Mouse (Mus musculus): Measurements from ENCODE around the gene Bri3.
A peak's percentile ranks its signal among the peaks of the same experiment; 100 is the strongest.

Gene Bri3

GRCm38 (mm10) chr5:144243901-144244487, at the start of gene Bri3:
Bri3 (plus strand) TSS chr5:144244437.
- no peak for DNase-seq

GRCm38 (mm10) chr5:144195567-144195966, 48.7 kb upstream of the Bri3 start:
- no peak for DNase-seq

- no peak for DNase-seq
These were observed 43.6 kb upstream of the Bri3 start for GRCm38 (mm10) chr5:144200616-144201015.

- no peak for DNase-seq
These were observed 41.8 kb upstream of the Bri3 start for GRCm38 (mm10) chr5:144202430-144202829.

GRCm38 (mm10) chr5:144203398-144203959, 40.8 kb upstream of the Bri3 start:
- no peak for DNase-seq

- DNase-seq = no peak
These were observed 39.9 kb upstream of the Bri3 start for GRCm38 (mm10) chr5:144204303-144204702.

- DNase-seq = peak; percentile 65
These were observed 39.3 kb upstream of the Bri3 start for GRCm38 (mm10) chr5:144204911-144205310.

- peak; percentile 71 for DNase-seq
These were observed 38.2 kb upstream of the Bri3 start for GRCm38 (mm10) chr5:144206069-144206468.

- DNase-seq = no peak
These were observed 36.8 kb upstream of the Bri3 start for GRCm38 (mm10) chr5:144207478-144207877.

- peak; percentile 64 for DNase-seq
These were observed 29.8 kb upstream of the Bri3 start for GRCm38 (mm10) chr5:144214453-144214852.

GRCm38 (mm10) chr5:144215992-144216391, 28.2 kb upstream of the Bri3 start:
- peak; percentile 9 for DNase-seq

GRCm38 (mm10) chr5:144218061-144218460, 26.2 kb upstream of the Bri3 start:
- DNase-seq = peak; percentile 20

GRCm38 (mm10) chr5:144219306-144219705, 24.9 kb upstream of the Bri3 start:
- peak; percentile 47 for DNase-seq

- peak; percentile 25 for DNase-seq
These were observed 24.3 kb upstream of the Bri3 start for GRCm38 (mm10) chr5:144219936-144220335.

GRCm38 (mm10) chr5:144221305-144221704, 22.9 kb upstream of the Bri3 start:
- peak; percentile 40 for DNase-seq

- peak; percentile 92 for DNase-seq
These were observed 21.3 kb upstream of the Bri3 start for GRCm38 (mm10) chr5:144222811-144223502.

GRCm38 (mm10) chr5:144223503-144223862, 20.8 kb upstream of the Bri3 start, which contains the start of gene Tecpr1:
Tecpr1 (minus strand) TSS chr5:144223615.
- peak; percentile 96 for DNase-seq

GRCm38 (mm10) chr5:144223899-144224816, 20.1 kb upstream of the Bri3 start:
- DNase-seq = peak; percentile 55

- DNase-seq = no peak
These were observed 18.0 kb upstream of the Bri3 start for GRCm38 (mm10) chr5:144226220-144226619.

GRCm38 (mm10) chr5:144230216-144230615, 14.0 kb upstream of the Bri3 start:
- no peak for DNase-seq

- no peak for DNase-seq
These were observed 12.8 kb upstream of the Bri3 start for GRCm38 (mm10) chr5:144231410-144231809.

- no peak for DNase-seq
These were observed 11.7 kb upstream of the Bri3 start for GRCm38 (mm10) chr5:144232531-144232930.

GRCm38 (mm10) chr5:144234222-144234621, 10.0 kb upstream of the Bri3 start:
- DNase-seq = no peak

All from cerebellum, adult 9-11 months (tissue).